Mouse (Mus musculus): Measurements from ENCODE around the gene Pcnx4. TPM values are rescaled to one million over a fixed set of nuclear protein-coding genes. Genes with fewer than 3 reads are reported as not detected.

Gene Pcnx4
- 1 to 10 TPM; 2.9 to 3.2 TPM for total RNA-seq (2021)
- long read RNA-seq, experiment 1, full-length matches to known transcripts: 5 of 7 reads
- long read RNA-seq, experiment 1, partial matches to known transcripts: 0 of 7 reads
- long read RNA-seq, experiment 1, other reads (novel, unspliced or antisense): 2 of 7 reads
- long read RNA-seq, experiment 2, full-length matches to known transcripts: 2 of 6 reads
- long read RNA-seq, experiment 2, partial matches to known transcripts: 3 of 6 reads
- long read RNA-seq, experiment 2, other reads (novel, unspliced or antisense): 1 of 6 reads

DNA sequence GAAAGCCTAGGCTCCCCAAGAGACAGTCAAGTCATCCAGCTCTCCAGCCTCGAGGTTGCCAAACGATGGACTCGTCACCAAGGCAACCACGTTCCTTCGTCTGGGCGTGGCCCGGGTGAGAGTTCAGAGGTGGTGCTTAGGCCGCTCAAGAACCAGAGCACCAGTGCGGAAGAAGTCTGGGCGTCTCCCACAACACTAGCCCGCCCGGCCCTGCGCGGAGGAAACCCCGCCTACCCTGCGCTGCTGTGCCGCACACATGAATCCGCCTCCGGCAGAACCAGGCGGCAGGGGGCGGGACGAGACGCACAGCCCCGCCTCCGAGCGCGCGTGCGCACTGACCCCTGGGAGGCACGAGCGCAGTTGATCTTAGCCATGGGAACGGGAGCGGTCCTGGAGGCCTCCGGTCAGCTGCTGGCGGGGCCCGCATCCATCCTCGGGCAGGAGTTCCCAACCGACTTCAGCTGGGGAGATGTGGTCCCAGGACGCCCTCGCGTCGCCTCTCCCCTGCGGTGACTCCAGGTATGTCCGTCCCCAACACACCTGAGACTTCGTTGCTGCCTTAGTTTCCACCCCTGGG, at the start of gene Pcnx4:
Gene Pcnx4, plus strand, starts transcription at position 363 of the 577 bp plus-strand sequence.
- peak; percentile 98 for DNase-seq (ENCODE audit: low spot score)

DNA sequence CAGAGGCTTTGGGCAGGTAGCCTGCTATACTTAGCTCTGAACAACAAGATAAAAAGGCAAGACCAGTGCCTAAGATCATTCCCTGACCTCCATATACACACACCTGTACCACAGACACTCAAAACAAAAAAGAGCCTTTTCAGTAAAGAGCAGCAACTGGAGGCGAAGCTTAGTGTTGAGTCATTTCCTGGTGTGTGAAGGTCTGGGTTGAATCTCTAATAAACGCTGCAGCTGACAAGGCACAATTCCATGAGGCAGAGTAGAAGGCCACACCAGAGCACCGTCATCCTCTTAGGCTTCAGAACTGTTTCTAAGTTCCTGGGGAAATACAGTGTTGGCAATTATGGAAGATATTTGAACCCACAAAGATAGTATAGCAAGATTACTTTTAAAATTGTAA, 48.7 kb upstream of the Pcnx4 start:
- DNase-seq (ENCODE audit: low spot score): no peak

DNA sequence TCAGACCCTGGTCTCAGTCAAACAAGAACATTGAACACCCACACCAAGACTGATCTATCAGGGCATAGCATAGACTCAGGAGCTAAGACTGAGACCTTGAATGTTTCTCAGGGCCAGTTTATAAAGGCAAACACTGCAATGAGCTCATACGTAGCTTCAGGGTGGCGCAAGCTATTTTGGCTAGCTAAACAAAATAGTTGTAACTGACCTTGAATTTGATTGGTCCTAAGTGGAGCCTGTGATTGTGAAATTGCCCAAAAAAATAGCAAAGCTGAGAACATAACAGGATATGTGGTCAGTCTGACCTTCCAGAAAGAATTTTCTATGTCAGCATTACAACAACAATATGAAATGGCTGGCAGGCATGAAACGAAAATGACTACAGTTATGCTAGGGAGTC, 46.2 kb upstream of the Pcnx4 start:
- DNase-seq (ENCODE audit: low spot score): peak; percentile 13

DNA sequence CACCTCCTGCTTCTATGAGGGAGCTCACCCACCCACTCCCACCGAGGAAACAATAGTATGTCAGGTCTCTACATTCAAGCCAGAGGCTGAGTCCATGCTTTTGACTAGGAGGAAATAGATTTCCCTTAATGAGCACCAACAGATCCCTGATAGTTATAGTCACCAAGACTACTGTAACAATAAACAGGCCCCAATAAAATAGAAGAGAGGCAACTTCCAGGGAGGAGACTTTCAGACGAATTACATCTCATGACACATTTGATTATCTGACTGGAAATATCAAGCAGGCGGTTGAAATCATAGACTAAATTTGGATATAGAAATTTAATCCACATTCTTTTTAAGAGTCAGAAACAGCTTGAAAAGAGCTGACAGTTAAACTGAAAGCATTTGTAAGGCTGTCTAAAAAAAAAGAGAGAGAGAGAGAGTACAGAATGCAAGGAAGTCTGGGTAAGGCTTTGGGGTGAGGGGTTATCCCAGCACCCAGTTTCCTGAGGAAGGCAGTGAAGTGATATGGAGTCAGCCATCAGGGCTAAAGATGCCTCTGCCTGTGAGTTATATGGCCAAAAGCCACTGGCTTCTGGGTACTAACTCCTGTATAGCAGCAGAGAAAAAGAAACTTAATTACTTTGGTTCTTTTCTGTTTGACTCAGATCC, 45.0 kb upstream of the Pcnx4 start:
- DNase-seq (ENCODE audit: low spot score): no peak

DNA sequence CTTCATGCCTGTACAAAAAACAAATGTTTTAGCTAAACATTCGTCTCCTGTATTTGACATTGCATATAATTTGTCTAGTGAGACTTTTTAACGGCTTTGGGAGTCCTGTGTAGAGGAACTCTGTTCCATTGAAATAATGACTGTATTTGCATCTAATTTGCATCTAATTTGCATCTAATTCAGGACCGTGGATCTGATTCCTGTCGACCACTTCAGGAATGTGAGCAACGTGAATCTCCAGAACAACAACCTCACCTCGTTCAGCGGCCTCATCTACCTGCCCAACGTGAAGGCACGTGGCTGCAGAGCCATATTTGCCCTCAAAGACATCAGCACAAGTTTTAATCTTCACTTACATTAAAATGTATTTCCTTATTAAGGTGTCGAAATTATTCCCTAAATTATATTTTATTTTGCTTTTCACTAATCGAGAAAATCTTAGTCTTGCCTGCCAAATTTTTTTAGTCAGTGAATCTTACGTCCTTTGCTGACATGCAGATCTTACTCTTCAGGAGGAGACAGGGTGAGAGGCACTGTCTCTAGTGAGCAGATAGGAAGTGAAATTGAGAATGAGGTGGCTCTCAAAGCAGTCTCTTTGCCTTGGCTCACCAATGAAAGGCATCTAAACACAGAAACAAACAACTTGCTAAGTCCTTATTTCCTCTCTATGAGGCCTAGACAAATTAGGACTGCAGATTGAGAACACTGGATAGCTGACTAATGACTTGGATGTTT, 39.1 kb upstream of the Pcnx4 start:
- DNase-seq (ENCODE audit: low spot score): no peak

DNA sequence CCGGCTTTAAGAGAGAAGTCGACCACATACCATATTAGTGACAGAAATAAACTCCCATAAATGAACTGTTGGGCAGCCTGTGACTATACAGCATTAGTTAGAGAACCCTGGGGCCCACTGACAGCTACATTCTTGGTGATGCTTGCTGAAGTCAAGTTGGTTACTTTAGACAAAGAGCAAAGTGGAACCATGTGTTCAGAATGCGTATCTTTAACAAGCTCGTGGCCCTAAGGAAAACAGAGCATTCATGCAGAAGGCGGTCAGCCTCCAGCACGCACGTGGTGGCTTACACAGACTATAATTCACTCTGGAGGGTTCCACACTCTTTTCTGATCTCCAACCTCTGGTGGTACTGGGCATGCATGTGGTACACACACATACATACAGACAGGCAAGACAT, 26.6 kb upstream of the Pcnx4 start:
- no peak for DNase-seq (ENCODE audit: low spot score)

DNA sequence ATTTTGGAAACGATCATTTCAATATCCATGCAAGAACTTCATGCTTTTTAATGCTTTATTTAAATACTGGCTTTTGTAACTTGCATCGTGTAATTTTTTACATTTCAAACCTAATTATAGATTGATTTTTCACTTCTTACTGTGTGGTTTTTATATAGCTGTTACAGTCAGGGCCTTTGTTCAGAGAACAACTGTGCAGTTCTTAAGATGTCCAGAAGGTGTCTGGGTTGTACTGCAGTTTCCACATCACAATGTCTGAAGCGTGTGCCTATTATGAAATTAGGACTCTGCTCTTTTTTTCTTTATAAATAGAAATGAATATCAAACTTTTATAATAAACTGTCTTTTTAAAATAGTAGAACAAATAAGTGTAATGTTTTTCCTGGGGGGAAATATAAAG, 20.7 kb upstream of the Pcnx4 start:
- DNase-seq (ENCODE audit: low spot score): peak; percentile 10

DNA sequence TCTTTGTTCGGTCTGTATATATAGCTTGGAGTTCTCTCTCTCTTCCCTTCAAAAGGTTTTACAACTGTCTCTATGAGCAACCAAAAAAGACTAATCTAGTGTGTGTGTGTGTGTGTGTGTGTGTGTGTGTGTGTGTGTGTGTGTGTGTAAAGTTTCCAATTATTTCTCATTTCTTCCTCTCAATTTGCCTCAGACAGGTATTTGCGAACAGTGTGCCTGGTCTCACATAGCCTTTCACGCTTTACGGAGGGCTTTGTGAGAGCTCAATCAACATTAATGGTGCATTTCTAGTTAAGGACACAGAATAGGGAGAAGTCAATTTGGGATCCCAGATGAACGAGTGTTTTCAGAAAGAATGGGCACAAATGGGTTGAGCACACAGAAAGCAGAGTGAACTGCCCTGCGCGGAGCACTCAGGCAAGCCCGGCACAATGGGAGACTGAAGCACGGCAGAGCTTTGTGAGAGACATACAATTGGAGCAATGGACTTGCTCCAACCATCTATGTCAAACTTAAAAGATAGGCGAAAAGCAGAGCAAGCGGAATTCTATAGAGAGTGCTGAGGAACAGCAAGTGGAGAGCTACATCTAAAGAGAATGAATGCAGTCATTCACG, 18.0 kb upstream of the Pcnx4 start:
- no peak for DNase-seq (ENCODE audit: low spot score)

DNA sequence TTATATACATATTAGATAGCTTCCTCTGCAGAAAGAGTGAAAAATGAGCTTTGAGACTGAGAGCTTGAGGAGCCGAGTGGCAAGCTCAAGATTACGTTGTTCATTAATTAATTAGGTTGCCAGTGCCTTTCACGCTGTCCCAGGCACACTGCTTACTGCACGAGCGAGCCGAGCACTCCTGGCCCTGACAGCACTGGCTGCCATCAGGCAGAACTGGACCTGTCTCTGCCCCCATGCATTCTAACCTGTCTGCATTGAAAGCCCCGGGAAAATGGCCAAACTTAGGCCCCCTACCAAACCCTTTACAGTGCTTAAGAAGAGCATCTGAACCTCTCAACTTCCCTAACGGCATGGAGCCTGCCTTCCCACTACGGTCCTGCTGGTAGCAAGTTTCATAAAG, 16.8 kb upstream of the Pcnx4 start:
- no peak for DNase-seq (ENCODE audit: low spot score)

DNA sequence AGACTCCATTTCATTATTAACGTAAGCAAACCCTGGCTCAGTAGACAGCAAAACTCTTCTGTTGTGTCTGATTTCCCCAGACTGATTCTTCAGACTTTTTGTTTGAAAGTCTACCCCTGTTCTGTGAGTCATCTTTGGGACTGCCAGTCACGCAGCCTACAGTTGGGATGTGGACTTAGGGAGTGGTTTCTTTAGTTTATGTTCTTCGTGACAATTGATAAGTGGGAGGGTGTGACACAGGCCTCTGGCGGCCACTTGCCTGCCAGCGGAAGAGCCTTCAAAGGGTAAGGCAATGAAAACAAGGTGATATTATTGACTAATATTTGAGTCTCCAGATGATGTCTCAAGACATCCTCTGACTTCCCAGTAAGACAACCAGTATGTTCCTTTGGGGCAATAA, 16.3 kb upstream of the Pcnx4 start:
- DNase-seq (ENCODE audit: low spot score): no peak

DNA sequence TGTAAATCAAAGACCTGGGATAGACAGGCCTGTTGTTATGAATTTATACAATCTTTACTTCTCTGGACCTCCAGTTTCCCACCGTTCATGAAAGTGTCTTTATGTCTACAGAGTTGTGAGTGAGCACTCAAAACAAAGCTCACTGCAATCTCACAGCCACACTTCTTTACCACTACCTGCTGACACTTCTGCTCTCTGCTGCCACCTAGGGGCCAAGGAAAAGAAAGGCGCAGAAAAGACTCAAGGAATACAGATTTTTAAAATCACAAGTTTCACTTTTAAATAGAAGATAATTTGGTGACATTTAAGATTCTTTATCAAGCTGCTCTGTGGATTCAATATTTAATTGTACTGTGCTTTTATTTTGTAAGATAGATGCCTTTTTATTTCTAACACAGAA, 15.5 kb upstream of the Pcnx4 start:
- peak; percentile 42 for DNase-seq (ENCODE audit: low spot score)

DNA sequence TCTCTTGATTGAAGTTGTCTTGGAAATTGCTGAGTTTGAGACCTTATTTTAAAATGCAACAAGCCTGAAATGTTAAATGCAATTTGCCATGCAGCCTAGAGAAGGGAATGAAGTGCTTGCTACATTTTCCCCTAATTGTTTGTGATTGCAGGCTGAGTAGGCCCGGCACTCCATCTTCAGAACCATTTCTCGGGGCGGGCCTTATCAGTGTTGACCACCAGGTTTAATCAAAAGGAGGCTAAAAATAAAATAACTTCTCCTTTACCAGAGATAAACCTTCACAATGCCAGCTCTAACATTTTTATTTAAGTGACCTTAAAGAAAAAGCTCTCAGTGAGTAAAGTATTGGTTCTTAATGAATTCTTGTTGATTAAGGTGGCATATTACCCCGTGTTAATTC, 10.6 kb upstream of the Pcnx4 start:
- no peak for DNase-seq (ENCODE audit: low spot score)

DNA sequence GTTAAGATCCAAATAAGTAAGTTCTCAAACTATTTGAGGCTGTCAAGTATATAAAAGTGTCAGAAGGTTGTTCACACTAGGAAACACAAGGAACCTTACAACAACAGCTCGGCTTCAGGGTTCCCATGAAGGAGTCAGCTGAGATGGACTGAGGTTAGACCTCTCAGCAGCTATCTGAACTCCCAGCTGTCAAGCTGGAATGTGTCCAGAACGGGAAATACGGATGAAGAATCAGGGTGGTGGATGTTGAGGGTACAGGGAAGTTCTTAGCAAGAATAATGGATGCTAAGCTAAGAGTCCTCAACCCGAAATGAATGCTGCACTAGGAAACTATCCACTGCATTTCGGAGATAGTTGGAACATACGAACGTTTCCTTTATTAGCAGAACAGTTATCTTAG, 3.9 kb upstream of the Pcnx4 start:
- DNase-seq (ENCODE audit: low spot score): no peak

DNA sequence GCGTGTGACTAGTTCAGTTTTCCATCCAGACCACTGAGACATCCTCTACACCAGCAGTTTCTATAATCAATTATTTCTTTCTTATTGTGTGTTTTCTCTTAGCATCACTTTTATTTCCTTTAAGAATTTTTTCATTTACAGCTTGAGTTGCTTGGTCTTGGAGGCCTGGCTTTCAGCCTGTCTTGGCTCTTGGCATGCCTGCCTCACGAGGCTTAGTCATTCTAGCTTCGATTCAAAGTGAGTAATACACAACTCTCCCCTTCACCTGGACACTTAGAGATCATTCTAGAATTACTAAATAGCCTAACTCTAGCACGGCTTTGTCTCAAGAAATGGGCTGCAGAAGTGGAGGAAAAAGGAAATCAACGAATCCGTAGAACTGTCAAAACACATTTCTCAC, 2.2 kb upstream of the Pcnx4 start:
- DNase-seq (ENCODE audit: low spot score): no peak

DNA sequence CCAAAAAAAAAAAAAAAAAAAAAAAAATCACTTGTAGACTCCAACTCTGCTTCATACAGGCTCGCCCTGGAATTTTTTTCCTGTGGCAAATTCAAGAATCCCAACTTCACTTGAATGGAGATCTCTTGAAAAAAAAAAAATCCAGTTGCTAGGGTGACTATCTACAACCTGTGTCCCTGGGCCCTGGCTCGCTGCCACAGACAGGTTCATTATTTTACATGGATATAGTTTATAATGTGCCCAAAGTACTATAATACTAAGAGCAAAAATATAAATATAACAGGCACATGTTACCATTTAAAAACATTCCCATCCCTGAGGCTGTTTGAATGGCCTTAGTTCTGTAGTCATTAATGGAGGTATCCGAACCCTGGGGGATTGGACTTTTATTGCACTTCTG, 584 bp upstream of the Pcnx4 start:
- no peak for DNase-seq (ENCODE audit: low spot score)

DNA sequence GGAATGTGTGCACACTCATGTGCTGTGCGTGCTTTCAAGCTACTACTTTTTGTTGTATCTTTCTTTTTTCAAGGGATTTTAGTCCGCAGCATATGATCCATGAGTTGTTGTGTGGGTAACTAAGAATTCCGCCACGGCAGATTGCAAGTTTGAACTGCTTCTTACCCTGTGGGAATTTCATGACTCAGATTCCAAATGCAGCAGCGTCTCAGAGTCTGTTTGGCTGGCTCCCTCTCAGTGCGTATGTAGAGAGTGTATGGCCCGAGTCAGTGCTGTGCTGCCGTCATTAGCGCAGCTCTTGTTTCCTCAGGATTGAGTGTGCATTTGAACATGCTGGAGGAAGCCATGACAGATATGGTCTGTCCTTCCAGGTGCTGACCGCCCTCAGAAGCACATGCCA, 2.4 kb downstream of the Pcnx4 start:
- no peak for DNase-seq (ENCODE audit: low spot score)

DNA sequence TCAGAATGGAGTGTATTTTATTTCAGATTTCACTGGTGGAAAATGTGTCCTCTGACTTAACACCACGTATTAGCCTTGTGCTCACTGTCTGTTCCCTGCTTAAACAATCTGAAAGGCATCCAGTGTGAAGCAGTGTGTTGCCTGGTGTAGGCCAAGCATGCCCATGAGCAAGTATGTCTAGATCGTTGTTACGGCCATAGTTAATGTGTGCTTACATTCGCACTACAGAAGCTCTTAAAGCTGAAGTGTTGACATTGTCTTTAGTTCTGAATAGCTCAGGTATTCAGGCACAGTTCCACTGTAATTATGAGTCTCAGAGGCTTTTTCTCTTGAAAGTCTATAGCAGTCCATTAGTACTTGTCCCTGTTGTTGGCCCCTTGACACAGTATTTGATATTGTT, 18.2 kb downstream of the Pcnx4 start:
- no peak for DNase-seq (ENCODE audit: low spot score)

DNA sequence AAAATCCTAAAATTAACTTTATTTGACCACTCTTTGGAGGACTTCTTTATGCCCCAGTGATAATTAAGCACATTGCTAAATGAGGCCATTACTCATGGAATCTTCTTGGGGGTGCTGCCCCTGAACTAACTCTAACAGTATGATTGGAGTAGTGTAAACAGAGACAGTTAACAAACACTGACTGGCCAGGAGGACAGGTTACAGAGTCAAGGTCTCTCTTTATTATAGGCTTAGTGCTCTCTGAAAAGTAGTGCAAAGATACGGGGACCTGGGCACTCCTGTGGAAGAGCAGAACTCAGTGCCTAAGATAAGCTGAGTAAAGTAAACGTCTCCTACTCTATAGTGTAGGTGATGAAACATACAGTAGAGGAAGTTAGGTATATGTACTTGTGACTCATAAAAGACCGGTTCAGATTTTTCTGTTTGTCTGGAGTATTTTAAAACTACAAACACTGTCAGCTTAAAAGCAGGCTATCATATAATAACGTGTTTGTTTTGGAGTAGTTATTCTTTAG, 28.2 kb downstream of the Pcnx4 start:
- no peak for DNase-seq (ENCODE audit: low spot score)

DNA sequence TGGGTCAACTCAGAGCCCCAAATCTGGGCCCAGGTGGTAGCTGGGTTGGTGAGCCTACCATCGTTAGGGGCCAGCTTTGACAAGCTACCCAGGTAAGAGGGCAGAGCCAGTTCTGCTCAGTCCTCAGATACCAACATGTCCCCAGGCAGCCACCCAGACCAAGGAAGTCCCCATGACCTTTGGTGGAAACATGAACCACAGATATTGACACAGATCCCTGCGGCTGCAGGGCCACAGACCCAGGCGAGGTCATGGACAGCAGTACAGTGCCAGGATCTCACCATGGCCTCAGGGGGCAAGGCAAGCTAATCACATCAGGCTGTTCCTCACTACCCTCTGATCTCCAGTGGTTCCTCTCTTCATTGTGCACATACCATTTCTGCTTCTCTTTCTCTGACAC, 45.8 kb downstream of the Pcnx4 start:
- DNase-seq (ENCODE audit: low spot score): peak; percentile 2

DNA sequence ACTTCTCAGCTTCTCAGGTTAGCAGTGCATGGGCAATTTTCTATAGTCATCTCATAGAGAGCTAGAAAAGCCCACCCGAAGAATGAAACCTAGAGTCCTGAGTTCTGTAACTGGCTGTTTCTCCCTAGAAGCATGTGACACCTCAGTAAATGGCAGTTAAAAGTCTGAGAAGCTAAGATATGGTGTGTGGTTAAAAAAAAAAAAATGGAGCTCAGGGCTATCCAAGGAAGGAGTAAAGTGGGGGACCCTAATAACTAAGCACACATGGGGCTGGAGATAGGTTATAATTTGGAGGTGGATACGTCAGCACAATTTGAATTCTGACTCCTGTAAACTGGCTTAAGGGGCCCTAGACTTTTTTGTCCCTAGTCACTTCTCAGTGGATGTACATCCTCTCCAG, 46.9 kb downstream of the Pcnx4 start:
- DNase-seq (ENCODE audit: low spot score): no peak

DNA sequence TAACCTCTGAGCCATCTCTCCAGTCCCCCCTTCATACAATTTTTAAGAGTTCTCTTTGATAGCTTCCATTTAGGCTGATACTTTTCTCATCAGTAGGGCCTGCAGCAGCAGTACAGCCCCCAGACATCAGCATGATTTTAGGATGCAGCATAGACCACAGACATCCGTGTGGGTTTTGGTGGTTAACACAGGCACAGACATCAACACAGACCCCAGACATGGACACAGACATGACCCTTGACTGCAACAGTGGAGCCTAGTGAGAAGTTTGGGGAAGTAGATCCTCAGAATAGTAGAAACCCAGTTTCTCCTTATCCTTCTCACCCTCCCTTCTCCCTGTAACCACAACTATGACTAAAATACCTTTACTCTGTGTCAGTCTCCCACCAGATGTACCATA, 49.2 kb downstream of the Pcnx4 start:
- DNase-seq (ENCODE audit: low spot score): no peak

DNA sequence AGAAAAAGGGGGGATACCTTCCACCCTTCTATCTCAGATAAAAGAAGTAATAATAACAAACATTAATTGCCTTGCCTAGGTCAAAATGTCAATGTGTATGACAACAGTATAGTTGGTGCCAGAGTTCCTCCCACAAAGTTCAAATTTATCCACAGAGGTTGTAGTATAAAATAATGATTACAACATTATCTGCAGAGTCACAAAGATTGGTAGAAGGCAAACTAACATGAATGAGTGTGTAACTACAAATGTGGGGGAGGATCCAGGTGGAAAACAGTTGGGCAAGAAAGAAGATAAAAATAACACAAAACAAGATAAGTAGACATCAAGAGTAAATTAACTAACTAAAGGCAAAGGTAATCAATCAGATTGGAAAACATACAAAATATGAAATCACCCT, 56.8 kb downstream of the Pcnx4 start:
- DNase-seq (ENCODE audit: low spot score): no peak

Data from gastrocnemius, adult 18-20 months (tissue).